Mouse (Mus musculus): Measurements from ENCODE around the gene Vmn1r52. TPM values are rescaled to one million over a fixed set of nuclear protein-coding genes. Genes with fewer than 3 reads are reported as not detected.
"Not testable (repeated sequence)": the region's sequence is repeated elsewhere in the genome, so short reads cannot be mapped to it uniquely, and the experiment has no call there.

Gene Vmn1r52
- polyA plus RNA-seq (2016; fragmentation: Nextera tagmentation; extraction: Ambion mirVana) = not detected in 2 replicates

DNA sequence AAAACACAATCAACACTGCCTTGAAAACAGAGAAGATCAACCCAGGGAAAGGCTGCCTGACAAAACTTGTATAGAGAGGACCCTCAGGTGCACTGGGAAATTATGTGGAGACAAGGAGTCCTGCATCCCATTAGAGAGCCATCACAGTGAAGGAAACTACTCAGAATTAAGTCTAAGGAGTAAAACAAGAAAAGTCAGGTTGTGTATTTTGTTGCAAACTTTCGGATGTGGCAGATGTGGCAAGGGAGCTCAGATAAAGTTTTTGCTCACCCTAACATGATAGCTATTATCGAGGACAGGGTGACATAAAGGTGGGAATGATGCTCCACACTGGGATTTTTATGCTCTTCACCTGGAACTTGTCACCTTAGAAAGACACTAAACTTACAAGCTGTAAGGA is at the start of gene Vmn1r52:
Gene Vmn1r52 (plus strand): TSS at position 301 of the 400 bp plus-strand sequence.
- WGBS = 77% methylated on average over 2 of the region's 2 CpGs
- H3K4me1 ChIP-seq = no peaks in the 10 kb centered on the region

DNA sequence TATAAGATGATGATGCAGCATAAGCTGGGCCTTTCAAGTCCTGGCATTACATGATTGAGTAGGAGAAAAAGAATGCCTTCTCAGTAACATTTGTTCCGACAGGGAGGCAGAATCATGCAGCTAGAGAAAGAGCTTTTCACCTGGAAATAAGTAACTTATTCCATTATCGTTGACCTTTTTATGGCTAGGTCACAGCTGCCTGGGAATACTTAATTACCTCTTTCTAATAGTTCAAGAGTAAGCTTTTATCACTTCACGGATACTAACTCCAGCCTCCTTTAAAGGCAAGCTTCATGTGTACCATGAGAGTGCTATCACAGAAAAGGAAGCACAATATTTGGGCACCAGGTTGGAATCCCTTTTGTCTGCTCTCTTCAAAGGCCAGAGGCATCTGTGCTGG is 14.5 kb upstream of the Vmn1r52 start:
- Histone ChIP-seq H3K4me1 (no peaks in the 10 kb centered on the region), H3K27me3 (ENCODE audit: poor library complexity, severe bottlenecking) (no peaks in the 10 kb centered on the region), H3K4me3 (no peak overlapping the region), H3K36me3 (replicated peaks) (no peaks in the 10 kb centered on the region), H3K27ac (no peak overlapping the region), H3K9me3 (peaks cover 24% of the 10 kb centered on the region)
- 90% methylated on average over 3 of the region's 3 CpGs for WGBS
- no peak for DNase-seq (ENCODE audit: extremely low spot score, low spot score)

More for the DNA sequence above, at the start of gene Vmn1r52:
- DNase-seq (ENCODE audit: extremely low spot score, low spot score) = no peak
- Histone ChIP-seq H3K4me3 (no peak within 1 kb of the TSS), H3K9me3 (peaks cover 10% of the 10 kb centered on the region), H3K27ac (no peak within 1 kb of the TSS), H3K27me3 (ENCODE audit: poor library complexity, severe bottlenecking) (no peaks in the 10 kb centered on the region), H3K36me3 (replicated peaks) (no peaks in the 10 kb centered on the region)

DNA sequence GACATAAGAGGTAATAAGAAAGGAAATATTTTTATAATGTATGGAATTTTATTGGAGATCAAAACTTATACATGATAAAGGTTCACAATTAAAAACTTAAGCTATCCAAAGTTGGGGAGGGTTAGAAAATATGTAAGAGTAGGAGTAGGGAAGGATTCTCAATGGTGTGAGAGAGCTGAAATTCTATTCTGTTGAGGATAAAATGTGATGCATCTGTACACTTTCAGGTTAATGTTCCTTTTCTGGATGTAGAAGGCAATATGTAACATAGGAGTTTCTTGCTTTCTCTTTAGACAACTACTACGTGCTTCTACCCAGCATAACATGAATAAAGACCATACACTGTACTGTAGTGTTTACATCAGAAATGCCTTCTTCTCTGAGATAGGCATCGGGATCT is 27.9 kb downstream of the Vmn1r52 start, which contains the start of gene V1ra8:
Gene V1ra8 (plus strand): TSS at position 301 of the 400 bp plus-strand sequence.
- H3K36me3 ChIP-seq (replicated peaks); H3K9me3 ChIP-seq; H3K27me3 ChIP-seq (ENCODE audit: poor library complexity, severe bottlenecking); H3K4me3 ChIP-seq; DNase-seq (ENCODE audit: extremely low spot score, low spot score); H3K27ac ChIP-seq; H3K4me1 ChIP-seq: not testable (repeated sequence)
- 86% methylated on average over 2 of the region's 2 CpGs for WGBS

DNA sequence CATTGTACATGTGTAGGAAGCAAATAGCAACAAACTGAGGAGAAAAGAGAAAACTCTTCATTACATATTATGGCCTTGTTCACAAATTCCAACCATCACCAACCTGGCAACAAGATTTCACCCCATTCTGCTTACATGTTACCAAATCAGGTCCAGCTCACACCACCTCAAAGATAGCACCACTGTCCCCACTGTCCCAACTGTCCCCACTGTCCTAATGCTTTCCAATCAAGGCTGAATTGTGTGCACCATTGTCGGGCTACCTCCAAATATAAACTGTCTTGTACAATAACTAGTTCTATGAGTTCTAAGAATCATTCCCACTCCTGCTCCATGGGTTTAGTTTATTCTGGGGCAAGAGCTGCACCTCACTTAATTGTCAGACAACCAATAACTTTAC is 49.7 kb downstream of the Vmn1r52 start, which contains the start of gene Vmn1r53:
Gene Vmn1r53 (minus strand): TSS at position 101 of the 400 bp plus-strand sequence.
- Histone ChIP-seq H3K27ac (no peak within 1 kb of the TSS), H3K36me3 (replicated peaks) (no peaks in the 10 kb centered on the region), H3K4me3 (no peak within 1 kb of the TSS), H3K9me3 (peaks cover 25% of the 10 kb centered on the region), H3K4me1 (no peaks in the 10 kb centered on the region), H3K27me3 (ENCODE audit: poor library complexity, severe bottlenecking) (no peaks in the 10 kb centered on the region)
- 89% methylated on average over 1 of the region's 1 CpGs for WGBS
- no peak for DNase-seq (ENCODE audit: extremely low spot score, low spot score)

Other genes starting within 250 kb of the Vmn1r52 start
- not detected in 2 replicates for gene Vmn1r45, start 234.2 kb upstream of the Vmn1r52 start, polyA plus RNA-seq (2016; fragmentation: Nextera tagmentation; extraction: Ambion mirVana)
- not detected in 2 replicates for gene Vmn1r46, start 205.5 kb upstream of the Vmn1r52 start, polyA plus RNA-seq (2016; fragmentation: Nextera tagmentation; extraction: Ambion mirVana)
- not detected in 2 replicates for gene Vmn1r47, start 158.7 kb upstream of the Vmn1r52 start, polyA plus RNA-seq (2016; fragmentation: Nextera tagmentation; extraction: Ambion mirVana)
- not detected in 2 replicates for gene Vmn1r48, start 138.0 kb upstream of the Vmn1r52 start, polyA plus RNA-seq (2016; fragmentation: Nextera tagmentation; extraction: Ambion mirVana)
- not detected in 2 replicates for gene Vmn1r49, start 96.3 kb upstream of the Vmn1r52 start, polyA plus RNA-seq (2016; fragmentation: Nextera tagmentation; extraction: Ambion mirVana)
- not detected in 2 replicates for gene Vmn1r50, start 73.4 kb upstream of the Vmn1r52 start, polyA plus RNA-seq (2016; fragmentation: Nextera tagmentation; extraction: Ambion mirVana)
- 0.04 TPM in 1 of 2 replicates, not detected in the other for gene Vmn1r51, start 52.2 kb upstream of the Vmn1r52 start, polyA plus RNA-seq (2016; fragmentation: Nextera tagmentation; extraction: Ambion mirVana)
- not detected in 2 replicates for gene V1ra8, start 28.0 kb downstream of the Vmn1r52 start, polyA plus RNA-seq (2016; fragmentation: Nextera tagmentation; extraction: Ambion mirVana)
- gene Vmn1r53, start 49.6 kb downstream of the Vmn1r52 start, polyA plus RNA-seq (2016; fragmentation: Nextera tagmentation; extraction: Ambion mirVana) = not detected in 2 replicates
- not detected in 2 replicates for gene Vmn1r54, start 71.5 kb downstream of the Vmn1r52 start, polyA plus RNA-seq (2016; fragmentation: Nextera tagmentation; extraction: Ambion mirVana)
- gene BC048671, start 126.4 kb downstream of the Vmn1r52 start, polyA plus RNA-seq (2016; fragmentation: Nextera tagmentation; extraction: Ambion mirVana) = not detected in 2 replicates
- not detected in 2 replicates for gene Chst13, start 150.4 kb downstream of the Vmn1r52 start, polyA plus RNA-seq (2016; fragmentation: Nextera tagmentation; extraction: Ambion mirVana)
- not detected in 2 replicates for gene Uroc1, start 158.5 kb downstream of the Vmn1r52 start, polyA plus RNA-seq (2016; fragmentation: Nextera tagmentation; extraction: Ambion mirVana)
- 5.5 and 6.3 TPM in 2 replicates for gene Zxdc, start 194.7 kb downstream of the Vmn1r52 start, polyA plus RNA-seq (2016; fragmentation: Nextera tagmentation; extraction: Ambion mirVana)

Data from forebrain, embryonic 10.5 days (tissue).